Mouse (Mus musculus): Measurements from ENCODE around the gene Axin2.

GRCm38 (mm10) chr11:108898063-108898462 is 22.1 kb upstream of the Axin2 start:
- TF ChIP-seq CTCF (IDR thresholded peaks at IDR 0.05; ENCODE audit: control insufficient read depth, insufficient read depth, low read length) (no peak), POLR2A (IDR thresholded peaks at IDR 0.05; ENCODE audit: borderline replicate concordance, control insufficient read depth, low read depth, low read length) (no peak)

All from bone marrow, adult 2 months (tissue).